Comparison of ENCODE assay signal across 28 mouse cellular contexts in the genomic region with DNA sequence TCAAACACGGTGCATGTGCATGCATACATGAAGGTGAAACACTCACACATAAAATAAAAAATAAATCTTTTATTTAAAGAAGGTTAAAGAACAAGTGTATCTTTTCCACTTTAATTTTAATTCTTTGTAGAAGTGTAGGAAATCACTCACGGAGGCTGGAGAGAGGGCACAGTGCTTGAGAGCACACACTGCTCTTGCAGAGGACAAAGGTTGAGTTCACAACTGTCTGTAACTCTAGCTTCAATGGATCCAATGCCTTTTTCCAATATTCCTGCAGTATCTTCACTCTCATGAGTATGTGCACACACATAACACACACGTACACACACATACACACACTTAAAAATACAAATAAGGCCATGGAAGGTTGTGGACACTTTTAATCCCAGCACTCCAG.
"Had no signal": no experiment of that assay in that cellular context is flagged by ENCODE, and none has a peak within 500 bp of the region (broad histone marks: within the 10 kb centered on the region; RNA-seq: fewer than 3 reads in every experiment).

No protein-coding gene starts in this region.

- H3K4me2 ChIP-seq: embryonic facial prominence, embryonic 12.5 days; embryonic facial prominence, embryonic 13.5 days; embryonic facial prominence, embryonic 15.5 days; forebrain, embryonic 12.5 days; forebrain, embryonic 13.5 days; forebrain, embryonic 15.5 days had no signal

- H3K9me3 ChIP-seq: embryonic facial prominence, embryonic 10.5 days; embryonic facial prominence, embryonic 12.5 days; embryonic facial prominence, embryonic 13.5 days; embryonic facial prominence, embryonic 15.5 days; forebrain, embryonic 10.5 days; forebrain, embryonic 12.5 days; forebrain, embryonic 13.5 days; forebrain, embryonic 15.5 days had no signal

- H3K36me3 ChIP-seq: embryonic facial prominence, embryonic 10.5 days; embryonic facial prominence, embryonic 12.5 days; embryonic facial prominence, embryonic 13.5 days; embryonic facial prominence, embryonic 15.5 days; forebrain, embryonic 10.5 days; forebrain, embryonic 12.5 days; forebrain, embryonic 15.5 days had no signal

- H3K4me1 ChIP-seq: embryonic facial prominence, embryonic 10.5 days; embryonic facial prominence, embryonic 12.5 days; embryonic facial prominence, embryonic 13.5 days; embryonic facial prominence, embryonic 15.5 days; forebrain, embryonic 10.5 days; forebrain, embryonic 12.5 days; forebrain, embryonic 13.5 days; forebrain, embryonic 15.5 days had no signal

- H3K4me3 ChIP-seq: embryonic facial prominence, embryonic 10.5 days; embryonic facial prominence, embryonic 12.5 days; embryonic facial prominence, embryonic 13.5 days; embryonic facial prominence, embryonic 15.5 days; erythroblast, embryonic 14.5 days; forebrain, embryonic 10.5 days; forebrain, embryonic 12.5 days; forebrain, embryonic 13.5 days; forebrain, embryonic 15.5 days; gastrocnemius, adult 2 months had no signal

- ATAC-seq: forebrain, embryonic 13.5 days; forebrain, embryonic 14.5 days; forebrain, embryonic 15.5 days; forebrain, embryonic 16.5 days; forebrain, postnatal 0 days had no signal

- DNase-seq: cerebellum, adult 18-20 months; cerebellum, adult 2 months; cerebellum, adult 8-10 months; cerebellum, adult 9-10 months; cerebellum, adult 9-11 months; cerebellum, postnatal 10 days; cerebellum, postnatal 14 days; cerebellum, postnatal 25 days; cerebellum, postnatal 36 days; embryo, embryonic 11 days; forebrain, postnatal 0 days; gastrocnemius, adult 2 months; gastrocnemius, postnatal 10 days; gastrocnemius, postnatal 14 days; gastrocnemius, postnatal 25 days; gastrocnemius, postnatal 36 days; heart, adult 11 months had no signal

- H3K27me3 ChIP-seq: embryonic facial prominence, embryonic 12.5 days; embryonic facial prominence, embryonic 13.5 days; embryonic facial prominence, embryonic 15.5 days; forebrain, embryonic 12.5 days; forebrain, embryonic 13.5 days; forebrain, embryonic 15.5 days had no signal

- H3K27ac ChIP-seq: embryonic facial prominence, embryonic 10.5 days; embryonic facial prominence, embryonic 12.5 days; embryonic facial prominence, embryonic 13.5 days; embryonic facial prominence, embryonic 15.5 days; forebrain, embryonic 10.5 days; forebrain, embryonic 12.5 days; forebrain, embryonic 13.5 days; forebrain, embryonic 15.5 days; gastrocnemius, adult 2 months had no signal

- H3K9ac ChIP-seq: embryonic facial prominence, embryonic 12.5 days; embryonic facial prominence, embryonic 13.5 days; embryonic facial prominence, embryonic 15.5 days; forebrain, embryonic 12.5 days; forebrain, embryonic 13.5 days; forebrain, embryonic 15.5 days; forebrain, postnatal 0 days had no signal
